Mouse (Mus musculus) lung, postnatal 10 days (tissue): ENCODE results near the gene Opcml.

Experiments
- DNase-seq: peaks from one replicate; pipeline ENCODE4 v3.0.0; 2021

The Opcml gene

DNA sequence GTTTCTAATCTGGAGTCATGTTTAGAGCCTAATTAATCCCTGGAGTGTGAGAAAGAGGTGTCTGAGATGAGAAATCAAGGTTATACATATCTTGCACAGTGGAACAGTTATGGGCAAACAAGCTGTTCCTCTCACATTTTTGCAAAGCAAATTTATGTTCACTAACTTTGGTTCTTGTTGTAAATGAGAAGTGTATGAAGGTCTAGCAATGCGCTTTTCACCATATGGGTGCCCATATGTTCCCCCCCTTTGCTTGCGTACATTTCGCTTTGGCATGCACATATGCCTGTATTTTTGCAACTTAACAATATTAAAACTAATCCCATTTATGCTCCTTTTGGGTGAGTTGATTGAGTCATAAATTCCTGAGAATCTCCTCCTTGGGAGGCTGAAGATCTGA, 1031.5 kb downstream of the Opcml start:
- no peak for DNase-seq

DNA sequence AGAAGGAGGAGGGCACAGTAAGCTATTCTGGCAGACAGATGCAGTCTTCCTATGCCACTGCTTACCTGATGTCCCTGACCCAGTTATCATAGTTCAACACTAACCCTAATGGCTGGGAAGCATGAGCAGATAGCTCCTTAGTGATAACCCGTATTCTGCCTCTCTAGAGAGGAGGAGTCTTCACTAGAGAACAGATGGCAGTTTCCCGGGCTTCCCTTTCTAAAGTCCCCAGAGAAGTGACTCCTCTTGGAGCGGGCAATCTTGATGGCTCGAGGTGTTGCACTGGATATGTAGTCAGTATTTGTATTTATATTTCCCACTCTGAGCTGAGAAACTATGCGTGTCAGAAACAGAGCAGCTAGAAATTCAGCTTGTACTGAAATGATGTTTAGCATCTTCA, 1031.9 kb downstream of the Opcml start:
- DNase-seq: no peak

DNA sequence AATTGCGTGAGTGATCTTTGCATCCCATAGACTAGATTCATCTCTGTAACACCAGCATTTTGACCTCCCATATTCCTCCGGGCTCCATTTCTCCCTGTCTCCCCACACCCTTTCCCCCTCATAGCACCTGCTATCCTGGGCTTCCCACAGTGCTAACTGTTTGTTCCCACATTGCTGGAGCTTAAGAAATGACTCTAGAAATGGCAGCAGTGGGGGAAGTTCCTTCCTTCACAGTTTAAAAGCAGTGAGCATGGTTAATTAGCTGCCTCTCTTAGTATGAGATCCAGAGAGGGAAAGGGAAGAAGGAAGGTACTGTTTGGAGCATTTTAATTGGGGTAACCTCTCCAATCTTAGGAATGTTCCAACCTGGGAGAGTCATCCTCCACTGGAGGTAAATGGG, 1035.2 kb downstream of the Opcml start:
- DNase-seq: no peak

GRCm38 (mm10) chr9:28845961-28846570, 1055.5 kb downstream of the Opcml start:
- DNase-seq: no peak

- no peak for DNase-seq
Measured at GRCm38 (mm10) chr9:28855826-28856225, 1065.3 kb downstream of the Opcml start.

GRCm38 (mm10) chr9:28861983-28862382, 1071.4 kb downstream of the Opcml start:
- no peak for DNase-seq

GRCm38 (mm10) chr9:28867256-28867655, 1076.7 kb downstream of the Opcml start:
- DNase-seq: no peak

DNA sequence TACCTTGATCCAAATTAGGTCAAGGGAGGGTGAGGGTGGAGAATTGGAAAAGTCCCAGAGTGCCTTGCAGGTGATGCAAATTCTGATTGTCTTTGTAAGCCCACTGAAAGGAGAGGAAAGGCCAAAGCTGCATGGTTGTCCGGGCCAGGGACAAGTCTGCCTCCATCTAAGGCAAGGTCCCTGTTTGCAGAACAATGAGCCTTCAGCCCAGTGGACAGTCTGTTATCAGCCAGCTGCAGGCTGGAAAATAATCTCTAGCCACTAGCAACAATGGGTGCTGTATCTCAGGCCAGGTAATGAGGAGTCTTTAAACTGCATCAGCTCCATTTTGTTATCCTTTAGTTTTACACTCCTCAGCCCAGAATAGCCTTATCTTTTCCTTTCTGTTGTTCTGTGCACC, 1079.9 kb downstream of the Opcml start:
- no peak for DNase-seq

GRCm38 (mm10) chr9:28882566-28882965, 1092.0 kb downstream of the Opcml start:
- no peak for DNase-seq

- DNase-seq: no peak
Measured at GRCm38 (mm10) chr9:28891611-28892010, 1101.0 kb downstream of the Opcml start.

DNA sequence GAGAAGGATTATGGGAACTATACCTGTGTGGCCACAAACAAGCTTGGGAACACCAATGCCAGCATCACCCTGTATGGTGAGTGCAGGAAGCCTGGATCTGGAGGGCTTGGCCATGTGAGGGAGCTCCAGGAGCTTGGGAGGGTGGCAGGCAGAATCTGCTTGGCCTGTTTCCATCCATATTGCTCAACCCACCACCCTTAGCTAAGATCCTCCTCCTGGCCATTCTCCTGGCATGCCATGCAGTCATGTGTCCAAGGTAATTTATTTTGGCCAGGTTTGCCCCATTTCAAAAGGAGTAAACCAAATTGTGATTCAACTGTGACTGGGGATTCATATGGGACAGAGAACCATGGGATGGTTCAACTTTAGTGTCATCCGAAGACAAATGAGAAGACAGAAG, 1112.7 kb downstream of the Opcml start:
- DNase-seq: no peak

GRCm38 (mm10) chr9:28909738-28910137, 1119.2 kb downstream of the Opcml start:
- no peak for DNase-seq

- DNase-seq: no peak
Measured at GRCm38 (mm10) chr9:28911571-28912185, 1121.1 kb downstream of the Opcml start.

- DNase-seq: no peak
Measured at GRCm38 (mm10) chr9:28932069-28932468, 1141.5 kb downstream of the Opcml start.

GRCm38 (mm10) chr9:28937163-28937562, 1146.6 kb downstream of the Opcml start:
- no peak for DNase-seq

DNA sequence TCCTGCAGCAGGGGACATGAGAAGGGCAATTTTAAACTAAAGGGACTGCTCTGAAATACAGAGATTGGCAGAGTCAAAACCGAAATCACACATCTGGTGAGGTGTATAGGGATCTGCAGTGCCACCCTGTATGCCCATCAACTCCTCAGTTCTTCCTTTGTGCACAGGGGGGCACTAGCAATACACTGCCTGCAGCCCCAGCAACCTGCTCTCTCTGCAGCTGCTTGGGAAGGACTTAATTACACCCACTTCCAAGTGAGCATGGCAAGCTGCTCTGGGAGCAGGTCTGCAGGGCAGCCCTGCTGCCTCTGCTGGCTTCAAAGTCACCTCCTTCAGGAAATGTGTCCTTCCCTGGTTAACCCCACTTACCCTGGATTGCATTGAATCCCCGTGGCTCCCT, 1147.4 kb downstream of the Opcml start:
- DNase-seq: no peak

- DNase-seq: no peak
Measured at GRCm38 (mm10) chr9:28940901-28941300, 1150.3 kb downstream of the Opcml start.

GRCm38 (mm10) chr9:28969455-28969854, 1178.9 kb downstream of the Opcml start:
- DNase-seq: no peak
